In the genomic region with DNA sequence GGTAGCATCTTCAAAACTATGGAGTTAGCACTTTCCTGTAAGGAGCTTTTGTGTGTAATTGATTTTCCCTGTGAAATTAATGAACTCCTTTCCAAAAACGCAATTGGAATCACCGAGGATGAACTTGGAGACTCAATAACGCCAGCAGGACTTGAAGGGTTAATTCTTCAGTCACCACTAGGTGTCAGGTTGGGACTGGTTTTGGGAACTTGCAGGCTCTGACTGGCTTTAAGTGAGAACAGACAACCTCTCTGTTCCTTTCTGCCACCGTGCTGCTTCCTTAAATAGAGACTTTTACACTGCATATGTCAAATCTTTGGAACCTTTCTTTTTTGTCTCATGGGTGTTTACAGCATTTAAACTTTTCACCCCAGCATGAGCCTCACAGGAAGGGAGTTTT, we compare ENCODE assay signal across 9 mouse cellular contexts.
DNase-seq lines count a peak whose midpoint lies in the region; ATAC-seq and TF ChIP-seq lines count a peak whose summit lies in the region.
"Had no signal": no experiment of that assay in that cellular context is flagged by ENCODE, and none has a peak within 500 bp of the region (broad histone marks: within the 10 kb centered on the region; RNA-seq: fewer than 3 reads in every experiment).

No protein-coding gene starts in this region.

- H3K36me3 ChIP-seq in hindbrain, embryonic 16.5 days (ENCODE audit: control insufficient read depth, insufficient read depth, low read length), result no peaks in the 10 kb centered on the region
- H3K36me3 ChIP-seq in neural tube, embryonic 14.5 days (ENCODE audit: control insufficient read depth, insufficient read depth, low read length), result no peaks in the 10 kb centered on the region
- no peaks in the 10 kb centered on the region for H3K36me3 ChIP-seq in thymus, adult 2 months (ENCODE audit: control insufficient read depth, insufficient read depth, low read length)
- H3K36me3 ChIP-seq: limb, embryonic 13.5 days had no signal

- 5% methylated on average over 4 of the region's 4 CpGs for WGBS in hindbrain, embryonic 16.5 days
- 7% methylated on average over 4 of the region's 4 CpGs for WGBS in neural tube, embryonic 14.5 days
- 8% methylated on average over 4 of the region's 4 CpGs for whole genome bisulfite sequencing in thymus, adult 2 months

- no peak for TF ChIP-seq POLR2A in thymus, adult 2 months (IDR thresholded peaks at IDR 0.05; ENCODE audit: control insufficient read depth, extremely low read depth, insufficient read depth, low read length, poor library complexity)

- TF ChIP-seq CTCF in thymus, adult 2 months (IDR thresholded peaks at IDR 0.05; ENCODE audit: borderline replicate concordance, control insufficient read depth, extremely low read depth, insufficient read depth, low read length, poor library complexity), result no peak

- H3K9ac ChIP-seq in hindbrain, embryonic 16.5 days (ENCODE audit: low read depth, low read length), result no peak overlapping the region
- H3K9ac ChIP-seq in neural tube, embryonic 14.5 days (replicated peaks; ENCODE audit: low read depth, low read length), result no peak overlapping the region
- H3K9ac ChIP-seq: limb, embryonic 13.5 days had no signal

- no peaks in the 10 kb centered on the region for H3K4me1 ChIP-seq in hindbrain, embryonic 16.5 days (ENCODE audit: control insufficient read depth, insufficient read depth, low read depth, low read length)
- no peaks in the 10 kb centered on the region for H3K4me1 ChIP-seq in neural tube, embryonic 14.5 days (ENCODE audit: control insufficient read depth, insufficient read depth, low read length)
- H3K4me1 ChIP-seq in thymus, adult 2 months (replicated peaks; ENCODE audit: control insufficient read depth, insufficient read depth, low read length), result no peaks in the 10 kb centered on the region
- H3K4me1 ChIP-seq: limb, embryonic 13.5 days had no signal

- no peaks in the 10 kb centered on the region for H3K27me3 ChIP-seq in hindbrain, embryonic 16.5 days (replicated peaks; ENCODE audit: control insufficient read depth, insufficient read depth, low read length)
- H3K27me3 ChIP-seq in neural tube, embryonic 14.5 days (ENCODE audit: control insufficient read depth, insufficient read depth, low read length), result no peaks in the 10 kb centered on the region
- no peaks in the 10 kb centered on the region for H3K27me3 ChIP-seq in thymus, adult 2 months (ENCODE audit: control insufficient read depth, insufficient read depth, low read length)
- H3K27me3 ChIP-seq: limb, embryonic 13.5 days had no signal

- peak; percentile 54 for DNase-seq in adrenal gland, postnatal 10 days
- DNase-seq in adrenal gland, adult 8-10 months, result no peak
- peak; percentile 42 for DNase-seq in MN1 (ENCODE audit: low spot score)
- DNase-seq in embryo, embryonic 10 days (ENCODE audit: low spot score), result peak; percentile 83
- peak; percentile 71 to 74 for DNase-seq in left cerebral cortex, adult 18-20 months (ENCODE audit: low spot score in 2 of 2)
- no peak for DNase-seq in thymus, adult 2 months

- H3K4me2 ChIP-seq in hindbrain, embryonic 16.5 days (ENCODE audit: low read length), result peak overlapping the region; percentile 43
- H3K4me2 ChIP-seq in neural tube, embryonic 14.5 days (ENCODE audit: low read depth, low read length), result no peak overlapping the region
- H3K4me2 ChIP-seq: limb, embryonic 13.5 days had no signal

- H3K27ac ChIP-seq in hindbrain, embryonic 16.5 days (ENCODE audit: low read depth, low read length), result no peak overlapping the region
- H3K27ac ChIP-seq in neural tube, embryonic 14.5 days (ENCODE audit: low read depth, low read length), result no peak overlapping the region
- H3K27ac ChIP-seq in thymus, adult 2 months (ENCODE audit: control insufficient read depth, insufficient read depth, low read length), result no peak overlapping the region
- H3K27ac ChIP-seq: limb, embryonic 13.5 days had no signal

- no peaks in the 10 kb centered on the region for H3K9me3 ChIP-seq in hindbrain, embryonic 16.5 days (ENCODE audit: control insufficient read depth, low read length)
- no peaks in the 10 kb centered on the region for H3K9me3 ChIP-seq in neural tube, embryonic 14.5 days (ENCODE audit: control insufficient read depth, low read length)
- H3K9me3 ChIP-seq: limb, embryonic 13.5 days had no signal

- peak; percentile 85 for ATAC-seq in hindbrain, embryonic 16.5 days
- ATAC-seq in neural tube, embryonic 14.5 days (ENCODE audit: low read depth), result peak; percentile 87; the same call in 1 of the 2 replicates

- no peak overlapping the region for H3K4me3 ChIP-seq in hindbrain, embryonic 16.5 days (ENCODE audit: low read length)
- no peak overlapping the region for H3K4me3 ChIP-seq in neural tube, embryonic 14.5 days (ENCODE audit: low read depth, low read length)
- H3K4me3 ChIP-seq in thymus, adult 2 months (ENCODE audit: control insufficient read depth, insufficient read depth, low read length), result no peak overlapping the region
- H3K4me3 ChIP-seq: limb, embryonic 13.5 days had no signal

Comparison
In these comparisons a context has a peak if more than half of its experiments do, and no peak if none do; other contexts are left out.
1. DNase-seq: peak in adrenal gland, postnatal 10 days (single experiment), MN1 (single experiment), embryo, embryonic 10 days (single experiment) and left cerebral cortex, adult 18-20 months (2 of 2); none in adrenal gland, adult 8-10 months (single experiment) and thymus, adult 2 months (single experiment).